Mouse (Mus musculus) limb, embryonic 11.5 days (tissue): ENCODE results near the gene Cap2. TPM values are rescaled to one million over a fixed set of nuclear protein-coding genes. Genes with fewer than 3 reads are reported as not detected.

Experiments
- ATAC-seq: fragments of 200-750 bp; cut with Nextera tagmentation; 2 replicates; pipeline ENCODE4 v1.8.0; 2017; ENCODE audit warnings: low read depth; ENCODE audit not compliant: insufficient number of reproducible peaks, low FRiP score, low TSS enrichment
- DNase-seq: peaks from one replicate; pipeline ENCODE4 v3.0.0-alpha.2; 2015; ENCODE audit warnings: low spot score
- H3K27ac ChIP-seq: fragments of 300-500 bp; sonication (generic); replicated peaks from 2 replicates; pipeline ENCODE4 v1.5.1; 2014; ENCODE audit warnings: low read depth, mild to moderate bottlenecking, low read length
- H3K27me3 ChIP-seq: fragments of 300-500 bp; sonication (generic); 2 replicates; pipeline ENCODE4 v1.6.1; 2014; ENCODE audit warnings: mild to moderate bottlenecking, low read length, mixed read lengths; ENCODE audit not compliant: control insufficient read depth, insufficient read depth
- H3K36me3 ChIP-seq: fragments of 300-500 bp; sonication (generic); 2 replicates; pipeline ENCODE4 v1.6.1; 2014; ENCODE audit warnings: mild to moderate bottlenecking, low read length, moderate library complexity, mixed read lengths; ENCODE audit not compliant: control insufficient read depth, insufficient read depth
- H3K4me1 ChIP-seq: fragments of 300-500 bp; sonication (generic); 2 replicates; pipeline ENCODE4 v1.6.1; 2014; ENCODE audit warnings: low read length, mixed read lengths; ENCODE audit not compliant: control insufficient read depth, insufficient read depth
- H3K4me2 ChIP-seq: fragments of 300-500 bp; sonication (generic); 2 replicates; pipeline ENCODE4 v1.6.1; 2014; ENCODE audit warnings: low read depth, mild to moderate bottlenecking, moderate library complexity; ENCODE audit not compliant: severe bottlenecking
- H3K4me3 ChIP-seq: fragments of 300-500 bp; sonication (generic); 2 replicates; pipeline ENCODE4 v1.5.1; 2014; ENCODE audit warnings: low read depth, low read length
- H3K9ac ChIP-seq: fragments of 300-500 bp; sonication (generic); 2 replicates; pipeline ENCODE4 v1.6.1; 2014; ENCODE audit warnings: mild to moderate bottlenecking, low read length
- H3K9me3 ChIP-seq: fragments of 300-500 bp; sonication (generic); 2 replicates; pipeline ENCODE4 v1.6.1; 2016; ENCODE audit warnings: low read length; ENCODE audit not compliant: control insufficient read depth
- WGBS: fragments of 180-500 bp; shearing (Covaris S2); extraction: QIAGEN DNeasy Blood & Tissue Kit; methylation state at CpG from one replicate; pipeline ENCODE4 v1.1.7; 2014; 5-methylcytosine and 5-hydroxymethylcytosine counted together
- polyA plus RNA-seq: library from polyadenylated mRNA; unstranded; fragments of >200 nt; fragmentation: Nextera tagmentation; extraction: Ambion mirVana; gene quantifications from 2 replicates; pipeline ENCODE4 v1.2.1, GENCODE M21; 2014

The Cap2 gene
- polyA plus RNA-seq, 1 experiment from 2014 or later = 5.4 TPM

DNA sequence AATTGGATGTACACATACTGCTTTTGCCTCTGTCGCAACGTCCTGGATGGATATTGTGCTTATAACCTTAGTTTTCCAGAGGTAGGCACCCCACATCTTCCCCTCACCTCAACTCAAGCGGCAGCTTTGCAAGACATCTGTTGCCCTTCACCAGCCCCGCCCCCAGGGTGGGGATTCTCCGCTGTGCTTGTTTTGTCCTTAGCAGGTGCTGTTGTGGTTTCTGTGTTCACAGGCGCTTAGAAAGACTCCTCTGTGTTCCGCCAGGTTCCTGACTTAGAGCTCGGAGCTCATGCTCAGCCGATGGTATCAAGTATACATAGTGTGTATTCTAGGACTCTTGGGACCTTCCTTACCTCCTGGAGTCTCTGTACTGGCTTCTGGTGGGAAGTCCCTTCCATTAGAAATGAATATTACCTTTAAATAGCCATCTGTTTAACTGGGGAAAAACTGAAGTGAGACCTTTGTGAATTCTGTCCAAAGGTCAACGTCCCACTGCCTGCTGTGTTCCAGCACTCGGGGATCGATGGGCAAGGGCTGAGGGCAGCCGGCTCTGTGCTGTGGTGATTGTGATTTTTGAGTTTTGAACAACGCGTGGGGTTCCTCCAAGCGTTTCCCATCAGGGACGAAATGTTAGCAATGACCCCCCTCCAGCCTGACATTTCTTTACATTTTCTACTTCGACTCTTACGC, 115.2 kb downstream of the Cap2 start:
- H3K9ac ChIP-seq = no peak overlapping the region
- no peak overlapping the region for H3K4me2 ChIP-seq
- H3K36me3 ChIP-seq = no peaks in the 10 kb centered on the region
- H3K27ac ChIP-seq = no peak overlapping the region
- H3K9me3 ChIP-seq = no peaks in the 10 kb centered on the region
- H3K4me1 ChIP-seq = no peaks in the 10 kb centered on the region
- WGBS = 90% methylated on average over 19 of the region's 19 CpGs
- H3K4me3 ChIP-seq = no peak overlapping the region
- DNase-seq = no peak
- no peaks in the 10 kb centered on the region for H3K27me3 ChIP-seq
- ATAC-seq = no peak

DNA sequence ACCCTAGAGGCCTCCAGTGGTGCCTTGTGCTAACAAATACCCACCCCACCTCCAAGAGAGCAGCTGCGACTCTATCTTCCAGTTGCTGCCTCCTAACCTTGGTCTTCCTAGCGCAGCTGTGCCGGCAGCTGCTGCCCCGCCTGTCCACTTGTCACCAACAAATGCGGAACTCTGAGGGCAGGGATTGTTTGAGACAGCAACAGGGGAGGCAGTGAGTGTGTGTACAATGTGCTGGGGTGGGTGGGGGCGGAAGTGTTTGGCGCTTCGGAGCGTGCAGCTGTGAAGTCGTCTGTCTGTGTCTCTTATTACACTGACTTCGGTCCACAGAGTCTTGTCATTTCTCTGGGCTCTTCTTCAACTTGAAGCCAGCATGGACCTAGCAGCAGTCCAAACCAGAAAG, 118.0 kb downstream of the Cap2 start:
- H3K4me1 ChIP-seq = no peaks in the 10 kb centered on the region
- no peaks in the 10 kb centered on the region for H3K36me3 ChIP-seq
- no peak overlapping the region for H3K9ac ChIP-seq
- H3K4me3 ChIP-seq = no peak overlapping the region
- WGBS = 55% methylated on average over 11 of the region's 11 CpGs
- H3K4me2 ChIP-seq = no peak overlapping the region
- no peaks in the 10 kb centered on the region for H3K27me3 ChIP-seq
- H3K9me3 ChIP-seq = no peaks in the 10 kb centered on the region
- ATAC-seq = no peak
- DNase-seq = peak; percentile 36
- no peak overlapping the region for H3K27ac ChIP-seq

- WGBS = 80% methylated on average over 7 of the region's 7 CpGs
- H3K4me3 ChIP-seq = no peak overlapping the region
- no peaks in the 10 kb centered on the region for H3K9me3 ChIP-seq
- no peaks in the 10 kb centered on the region for H3K4me1 ChIP-seq
- no peaks in the 10 kb centered on the region for H3K27me3 ChIP-seq
- H3K36me3 ChIP-seq = no peaks in the 10 kb centered on the region
- H3K9ac ChIP-seq = no peak overlapping the region
- H3K27ac ChIP-seq = no peak overlapping the region
- no peak overlapping the region for H3K4me2 ChIP-seq
- ATAC-seq = no peak
- no peak for DNase-seq
These were observed 119.5 kb downstream of the Cap2 start for GRCm38 (mm10) chr13:46620964-46621757.

GRCm38 (mm10) chr13:46626608-46627007, 125.0 kb downstream of the Cap2 start:
- Histone ChIP-seq H3K4me1 (no peaks in the 10 kb centered on the region), H3K36me3 (no peaks in the 10 kb centered on the region), H3K9me3 (no peaks in the 10 kb centered on the region), H3K27ac (no peak overlapping the region), H3K27me3 (no peaks in the 10 kb centered on the region), H3K4me2 (no peak overlapping the region), H3K4me3 (no peak overlapping the region), H3K9ac (no peak overlapping the region)
- DNase-seq = no peak
- no peak for ATAC-seq
- WGBS = 87% methylated on average over 9 of the region's 9 CpGs

GRCm38 (mm10) chr13:46627841-46628240, 126.2 kb downstream of the Cap2 start:
- no peak overlapping the region for H3K9ac ChIP-seq
- DNase-seq (no peak), ATAC-seq (no peak)

DNA sequence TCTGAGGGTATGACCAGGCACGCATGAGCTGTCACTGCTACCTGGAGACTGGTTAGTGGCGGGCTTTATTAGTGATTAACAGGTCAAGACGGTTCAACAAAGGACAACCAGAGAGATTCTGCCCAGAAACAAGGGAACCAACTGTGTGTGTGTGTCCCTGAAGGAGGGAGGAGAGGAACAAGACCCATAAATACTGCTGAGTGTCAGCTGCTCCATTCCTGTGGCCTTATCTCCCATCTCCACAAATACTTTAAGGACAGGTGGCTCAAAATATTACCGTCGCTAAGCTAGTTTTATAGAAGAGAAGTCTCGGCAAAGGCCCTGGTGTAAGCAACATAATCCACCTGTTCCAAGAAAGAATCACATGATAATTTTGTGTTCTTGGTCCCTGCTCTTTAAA, 127.7 kb downstream of the Cap2 start:
- no peak for ATAC-seq
- H3K4me1 ChIP-seq = 0 out of 2 replicates have a peak, but pooled peaks cover 7% of the 10 kb centered on the region
- H3K9ac ChIP-seq = no peak overlapping the region
- 81% methylated on average over 6 of the region's 6 CpGs for WGBS
- H3K27me3 ChIP-seq = no peaks in the 10 kb centered on the region
- H3K36me3 ChIP-seq = no peaks in the 10 kb centered on the region
- no peak overlapping the region for H3K27ac ChIP-seq
- no peak overlapping the region for H3K4me2 ChIP-seq
- no peak for DNase-seq
- H3K4me3 ChIP-seq = no peak overlapping the region
- no peaks in the 10 kb centered on the region for H3K9me3 ChIP-seq

More at GRCm38 (mm10) chr13:46627841-46628240, 126.2 kb downstream of the Cap2 start:
- H3K9me3 ChIP-seq = no peaks in the 10 kb centered on the region
- H3K4me2 ChIP-seq = no peak overlapping the region
- H3K36me3 ChIP-seq = no peaks in the 10 kb centered on the region
- no peak overlapping the region for H3K27ac ChIP-seq
- no peaks in the 10 kb centered on the region for H3K4me1 ChIP-seq
- no peaks in the 10 kb centered on the region for H3K27me3 ChIP-seq
- 88% methylated on average over 10 of the region's 10 CpGs for WGBS
- H3K4me3 ChIP-seq = no peak overlapping the region

- WGBS = 68% methylated on average over 4 of the region's 4 CpGs
- Histone ChIP-seq H3K4me1 (0 out of 2 replicates have a peak, but pooled peaks cover 7% of the 10 kb centered on the region), H3K27me3 (no peaks in the 10 kb centered on the region), H3K4me2 (no peak overlapping the region), H3K4me3 (no peak overlapping the region), H3K9ac (no peak overlapping the region), H3K27ac (no peak overlapping the region), H3K9me3 (no peaks in the 10 kb centered on the region), H3K36me3 (no peaks in the 10 kb centered on the region)
- no peak for DNase-seq
- no peak for ATAC-seq
These were observed 131.1 kb downstream of the Cap2 start for GRCm38 (mm10) chr13:46632796-46633195.

GRCm38 (mm10) chr13:46633320-46634132, 131.9 kb downstream of the Cap2 start:
- Histone ChIP-seq H3K4me1 (0 out of 2 replicates have a peak, but pooled peaks cover 7% of the 10 kb centered on the region), H3K36me3 (no peaks in the 10 kb centered on the region), H3K9ac (peak overlapping the region; percentile 12; the same call in 1 of the 2 replicates), H3K27me3 (no peaks in the 10 kb centered on the region), H3K4me3 (no peak overlapping the region), H3K4me2 (no peak overlapping the region), H3K27ac (no peak overlapping the region), H3K9me3 (no peaks in the 10 kb centered on the region)
- DNase-seq = peak; percentile 55
- 44% methylated on average over 18 of the region's 18 CpGs for WGBS
- 0 out of 2 replicates have a peak, but pooled peaks have one; percentile 13 for ATAC-seq
